Mouse (Mus musculus) liver, embryonic 15.5 days (tissue): Measurements from ENCODE around the gene Ip6k2. TPM values are rescaled to one million over a fixed set of nuclear protein-coding genes. Genes with fewer than 3 reads are reported as not detected.
A peak's percentile ranks its signal among the peaks of the same experiment; 100 is the strongest.

Experiments
- ATAC-seq: fragments of 200-750 bp; cut with Nextera tagmentation; 2 replicates; pipeline ENCODE4 v1.8.0; 2017; ENCODE audit warnings: moderate number of reproducible peaks, mild to moderate bottlenecking, moderate library complexity; ENCODE audit not compliant: insufficient read depth
- H3K27ac ChIP-seq: fragments of 300-500 bp; sonication (generic); replicated peaks from 2 replicates; pipeline ENCODE4 v1.5.1; 2015; ENCODE audit warnings: mild to moderate bottlenecking, inconsistent platforms
- H3K27me3 ChIP-seq: fragments of 300-500 bp; sonication (generic); 2 replicates; pipeline ENCODE4 v1.6.1; 2015; ENCODE audit warnings: mild to moderate bottlenecking, inconsistent platforms
- H3K36me3 ChIP-seq: fragments of 300-500 bp; sonication (generic); replicated peaks from 2 replicates; pipeline ENCODE4 v1.6.1; 2015; ENCODE audit warnings: moderate library complexity, mild to moderate bottlenecking, inconsistent platforms
- H3K4me1 ChIP-seq: fragments of 300-500 bp; sonication (generic); replicated peaks from 2 replicates; pipeline ENCODE4 v1.6.1; 2015; ENCODE audit warnings: inconsistent platforms
- H3K4me2 ChIP-seq: fragments of 300-500 bp; sonication (generic); 2 replicates; pipeline ENCODE4 v1.6.1; 2015; ENCODE audit warnings: moderate library complexity, mild to moderate bottlenecking, inconsistent platforms
- H3K4me3 ChIP-seq: fragments of 300-500 bp; sonication (generic); replicated peaks from 2 replicates; pipeline ENCODE4 v1.5.1; 2015; ENCODE audit warnings: mild to moderate bottlenecking, inconsistent platforms
- H3K9ac ChIP-seq: fragments of 300-500 bp; sonication (generic); 2 replicates; pipeline ENCODE4 v1.6.1; 2015; ENCODE audit warnings: moderate library complexity, mild to moderate bottlenecking, inconsistent platforms
- H3K9me3 ChIP-seq: fragments of 300-500 bp; sonication (generic); replicated peaks from 2 replicates; pipeline ENCODE4 v1.6.1; 2016; ENCODE audit warnings: inconsistent platforms
- WGBS: fragments of 180-500 bp; shearing (Covaris S2); methylation state at CpG from one replicate; pipeline ENCODE4 v1.1.7; 2015; ENCODE audit warnings: mixed read lengths; ENCODE audit not compliant: insufficient replicate concordance; 5-methylcytosine and 5-hydroxymethylcytosine counted together
- polyA plus RNA-seq: library from polyadenylated mRNA; unstranded; fragments of >200 nt; fragmentation: Nextera tagmentation; extraction: Ambion mirVana; gene quantifications from 2 replicates; pipeline ENCODE4 v1.2.1, GENCODE M21; 2015

Gene Ip6k2
- polyA plus RNA-seq, 1 experiment from 2014 or later = 11.6 TPM

- Histone ChIP-seq H3K9ac (no peak overlapping the region), H3K27me3 (no peaks in the 10 kb centered on the region), H3K4me3 (no peak overlapping the region), H3K36me3 (no peaks in the 10 kb centered on the region; the same call in 1 of the 2 replicates), H3K9me3 (no peaks in the 10 kb centered on the region), H3K4me1 (peaks cover 4% of the 10 kb centered on the region; the same call in 1 of the 2 replicates), H3K27ac (no peak overlapping the region), H3K4me2 (no peak overlapping the region)
- 60% methylated on average over 9 of the region's 9 CpGs for WGBS
- no peak for ATAC-seq
Observed at GRCm38 (mm10) chr9:108753326-108753725, 30.3 kb upstream of the Ip6k2 start.

GRCm38 (mm10) chr9:108753976-108754375 lies 29.6 kb upstream of the Ip6k2 start:
- H3K4me3 ChIP-seq = no peak overlapping the region
- no peak overlapping the region for H3K9ac ChIP-seq
- no peaks in the 10 kb centered on the region for H3K27me3 ChIP-seq
- no peaks in the 10 kb centered on the region for H3K4me1 ChIP-seq
- H3K4me2 ChIP-seq = no peak overlapping the region
- no peak for ATAC-seq
- no peaks in the 10 kb centered on the region for H3K36me3 ChIP-seq
- no peaks in the 10 kb centered on the region for H3K9me3 ChIP-seq
- WGBS = 56% methylated on average over 3 of the region's 3 CpGs
- no peak overlapping the region for H3K27ac ChIP-seq

GRCm38 (mm10) chr9:108754423-108754822 lies 29.2 kb upstream of the Ip6k2 start:
- H3K9ac ChIP-seq = no peak overlapping the region
- 69% methylated on average over 5 of the region's 5 CpGs for WGBS
- no peaks in the 10 kb centered on the region for H3K9me3 ChIP-seq
- no peak overlapping the region for H3K4me3 ChIP-seq
- no peaks in the 10 kb centered on the region for H3K36me3 ChIP-seq
- no peak for ATAC-seq
- H3K4me1 ChIP-seq = no peaks in the 10 kb centered on the region
- H3K27me3 ChIP-seq = no peaks in the 10 kb centered on the region
- H3K4me2 ChIP-seq = no peak overlapping the region
- H3K27ac ChIP-seq = no peak overlapping the region

- no peak for ATAC-seq
- H3K27me3 ChIP-seq = no peaks in the 10 kb centered on the region; the same call in 1 of the 2 replicates
- H3K9ac ChIP-seq = no peak overlapping the region
- no peaks in the 10 kb centered on the region for H3K9me3 ChIP-seq
- no peaks in the 10 kb centered on the region for H3K36me3 ChIP-seq
- H3K4me3 ChIP-seq = no peak overlapping the region
- no peak overlapping the region for H3K4me2 ChIP-seq
- WGBS = 59% methylated on average over 6 of the region's 6 CpGs
- H3K27ac ChIP-seq = no peak overlapping the region
- no peaks in the 10 kb centered on the region for H3K4me1 ChIP-seq
Observed at GRCm38 (mm10) chr9:108757406-108757805, 26.2 kb upstream of the Ip6k2 start.

- 92% methylated on average over 20 of the region's 20 CpGs for WGBS
- H3K4me3 ChIP-seq = no peak overlapping the region
- no peak overlapping the region for H3K4me2 ChIP-seq
- H3K9me3 ChIP-seq = no peaks in the 10 kb centered on the region
- no peaks in the 10 kb centered on the region for H3K4me1 ChIP-seq
- no peaks in the 10 kb centered on the region for H3K36me3 ChIP-seq
- H3K9ac ChIP-seq = no peak overlapping the region
- no peaks in the 10 kb centered on the region; the same call in 1 of the 2 replicates for H3K27me3 ChIP-seq
- no peak for ATAC-seq
- no peak overlapping the region for H3K27ac ChIP-seq
Observed at GRCm38 (mm10) chr9:108759121-108759520, 24.5 kb upstream of the Ip6k2 start.

GRCm38 (mm10) chr9:108759805-108760204 lies 23.8 kb upstream of the Ip6k2 start:
- no peak for ATAC-seq
- Histone ChIP-seq H3K9me3 (no peaks in the 10 kb centered on the region), H3K9ac (no peak overlapping the region), H3K27me3 (no peaks in the 10 kb centered on the region; the same call in 1 of the 2 replicates), H3K4me3 (no peak overlapping the region), H3K4me2 (no peak overlapping the region), H3K36me3 (no peaks in the 10 kb centered on the region), H3K27ac (no peak overlapping the region), H3K4me1 (peaks cover 5% of the 10 kb centered on the region; the same call in 1 of the 2 replicates)
- WGBS = 62% methylated on average over 2 of the region's 2 CpGs

GRCm38 (mm10) chr9:108761561-108761960 lies 22.0 kb upstream of the Ip6k2 start:
- Histone ChIP-seq H3K27ac (no peak overlapping the region), H3K4me1 (peaks cover 10% of the 10 kb centered on the region; the same call in 1 of the 2 replicates), H3K36me3 (no peaks in the 10 kb centered on the region), H3K27me3 (peaks cover 8% of the 10 kb centered on the region; the same call in 1 of the 2 replicates), H3K4me2 (no peak overlapping the region), H3K4me3 (no peak overlapping the region), H3K9me3 (no peaks in the 10 kb centered on the region), H3K9ac (no peak overlapping the region)
- ATAC-seq = no peak

GRCm38 (mm10) chr9:108764971-108765370 lies 18.6 kb upstream of the Ip6k2 start:
- ATAC-seq = no peak
- no peak overlapping the region for H3K27ac ChIP-seq
- no peak overlapping the region for H3K4me3 ChIP-seq
- no peaks in the 10 kb centered on the region for H3K36me3 ChIP-seq
- no peaks in the 10 kb centered on the region for H3K9me3 ChIP-seq
- H3K27me3 ChIP-seq = peaks cover 15% of the 10 kb centered on the region; the same call in 1 of the 2 replicates
- peaks cover 10% of the 10 kb centered on the region; the same call in 1 of the 2 replicates for H3K4me1 ChIP-seq
- H3K9ac ChIP-seq = no peak overlapping the region
- H3K4me2 ChIP-seq = no peak overlapping the region
- WGBS = 43% methylated on average over 10 of the region's 10 CpGs

GRCm38 (mm10) chr9:108776614-108777013 lies 7.0 kb upstream of the Ip6k2 start:
- Histone ChIP-seq H3K27me3 (peaks cover 17% of the 10 kb centered on the region), H3K4me3 (no peak overlapping the region), H3K27ac (0 out of 2 replicates have a peak overlapping the region, but pooled peaks have one; percentile 10), H3K4me1 (peaks cover 20% of the 10 kb centered on the region), H3K36me3 (no peaks in the 10 kb centered on the region), H3K9me3 (no peaks in the 10 kb centered on the region), H3K4me2 (peak overlapping the region; percentile 37), H3K9ac (no peak overlapping the region)
- 64% methylated on average over 4 of the region's 4 CpGs for whole genome bisulfite sequencing
- peak; percentile 81 for ATAC-seq

- Histone ChIP-seq H3K27ac (0 out of 2 replicates have a peak overlapping the region, but pooled peaks have one; percentile 10), H3K36me3 (no peaks in the 10 kb centered on the region), H3K4me2 (peak overlapping the region; percentile 37), H3K9ac (no peak overlapping the region), H3K4me1 (peaks cover 24% of the 10 kb centered on the region), H3K9me3 (no peaks in the 10 kb centered on the region), H3K4me3 (no peak overlapping the region), H3K27me3 (peaks cover 15% of the 10 kb centered on the region)
- 59% methylated on average over 4 of the region's 4 CpGs for WGBS
- ATAC-seq = no peak
Observed at GRCm38 (mm10) chr9:108777276-108777675, 6.3 kb upstream of the Ip6k2 start.

GRCm38 (mm10) chr9:108780959-108781358 lies 2.6 kb upstream of the Ip6k2 start:
- WGBS = 53% methylated on average over 5 of the region's 5 CpGs
- H3K4me3 ChIP-seq = no peak overlapping the region
- no peak overlapping the region for H3K9ac ChIP-seq
- H3K4me2 ChIP-seq = no peak overlapping the region
- H3K36me3 ChIP-seq = 0 out of 2 replicates have a peak, but pooled peaks cover 3% of the 10 kb centered on the region
- H3K4me1 ChIP-seq = peaks cover 49% of the 10 kb centered on the region
- no peak for ATAC-seq
- H3K27ac ChIP-seq = no peak overlapping the region
- no peaks in the 10 kb centered on the region for H3K9me3 ChIP-seq
- H3K27me3 ChIP-seq = peaks cover 6% of the 10 kb centered on the region; the same call in 1 of the 2 replicates

- Histone ChIP-seq H3K4me1 (peaks cover 47% of the 10 kb centered on the region), H3K4me3 (no peak overlapping the region), H3K4me2 (no peak overlapping the region), H3K9me3 (no peaks in the 10 kb centered on the region), H3K27me3 (peaks cover 6% of the 10 kb centered on the region; the same call in 1 of the 2 replicates), H3K9ac (no peak overlapping the region), H3K36me3 (peaks cover 10% of the 10 kb centered on the region), H3K27ac (no peak overlapping the region)
- ATAC-seq = no peak
- 47% methylated on average over 4 of the region's 4 CpGs for WGBS
Observed at GRCm38 (mm10) chr9:108781891-108782290, 1.7 kb upstream of the Ip6k2 start.
